Mouse (Mus musculus) intestine, postnatal 0 days (tissue): ENCODE measurements around the gene Unc5cl. TPM values are rescaled to one million over a fixed set of nuclear protein-coding genes. Genes with fewer than 3 reads are reported as not detected.

Experiments used
- ATAC-seq: fragments of 200-750 bp; cut with Nextera tagmentation; 2 replicates; pipeline ENCODE4 v1.8.0; 2017; ENCODE audit warnings: mild to moderate bottlenecking, moderate TSS enrichment, moderate library complexity
- H3K27ac ChIP-seq: fragments of 300-500 bp; sonication (generic); 2 replicates; pipeline ENCODE4 v1.5.1; 2014; ENCODE audit warnings: mild to moderate bottlenecking, low read depth, low read length, moderate library complexity
- H3K27me3 ChIP-seq: fragments of 300-500 bp; sonication (generic); replicated peaks from 2 replicates; pipeline ENCODE4 v1.6.1; 2014; ENCODE audit warnings: low read length, mixed read lengths; ENCODE audit not compliant: control insufficient read depth, insufficient read depth
- H3K36me3 ChIP-seq: fragments of 300-500 bp; sonication (generic); 2 replicates; pipeline ENCODE4 v1.6.1; 2014; ENCODE audit warnings: mild to moderate bottlenecking, moderate library complexity; ENCODE audit not compliant: control insufficient read depth, insufficient read depth
- H3K4me1 ChIP-seq: fragments of 300-500 bp; sonication (generic); replicated peaks from 2 replicates; pipeline ENCODE4 v1.6.1; 2014; ENCODE audit warnings: antibody characterized with exemption, low read length, mixed read lengths; ENCODE audit not compliant: control insufficient read depth, insufficient read depth
- H3K4me2 ChIP-seq: fragments of 300-500 bp; sonication (generic); replicated peaks from 2 replicates; pipeline ENCODE4 v1.6.1; 2014; ENCODE audit warnings: low read depth, mild to moderate bottlenecking, moderate library complexity
- H3K4me3 ChIP-seq: fragments of 300-500 bp; sonication (generic); 2 replicates; pipeline ENCODE4 v1.5.1; 2014; ENCODE audit warnings: low read depth, low read length
- H3K9ac ChIP-seq: fragments of 300-500 bp; sonication (generic); 2 replicates; pipeline ENCODE4 v1.6.1; 2014; ENCODE audit warnings: mild to moderate bottlenecking, low read depth, low read length
- H3K9me3 ChIP-seq: fragments of 300-500 bp; sonication (generic); 2 replicates; pipeline ENCODE4 v1.6.1; 2016; ENCODE audit warnings: mixed run types; ENCODE audit not compliant: control insufficient read depth
- CTCF ChIP-seq: sonication (generic); IDR thresholded peaks from 2 replicates; pipeline ENCODE4 v1.5.1; 2016; ENCODE audit warnings: low read depth, mild to moderate bottlenecking, control low read depth, antibody characterized with exemption, moderate library complexity
- WGBS: fragments of 180-500 bp; shearing (Covaris S2); extraction: QIAGEN DNeasy Blood & Tissue Kit; methylation state at CpG from one replicate; pipeline ENCODE4 v1.1.7; 2014; 5-methylcytosine and 5-hydroxymethylcytosine counted together
- polyA plus RNA-seq: library from polyadenylated mRNA; unstranded; fragments of >200 nt; fragmentation: Nextera tagmentation; extraction: Ambion mirVana; gene quantifications from 2 replicates; pipeline ENCODE4 v1.2.1, GENCODE M21; 2015

Unc5cl gene
- polyA plus RNA-seq, 1 experiment from 2014 or later = 28.4 TPM

- H3K27ac ChIP-seq = peak within 1 kb of the TSS; percentile 15; the same call in 1 of the 2 replicates
Measured at GRCm38 (mm10) chr17:48451353-48451675, 3.4 kb upstream of the Unc5cl start, which contains the start of gene Tspo2. Gene Tspo2, minus strand, starts transcription at chr17:48451522.

DNA sequence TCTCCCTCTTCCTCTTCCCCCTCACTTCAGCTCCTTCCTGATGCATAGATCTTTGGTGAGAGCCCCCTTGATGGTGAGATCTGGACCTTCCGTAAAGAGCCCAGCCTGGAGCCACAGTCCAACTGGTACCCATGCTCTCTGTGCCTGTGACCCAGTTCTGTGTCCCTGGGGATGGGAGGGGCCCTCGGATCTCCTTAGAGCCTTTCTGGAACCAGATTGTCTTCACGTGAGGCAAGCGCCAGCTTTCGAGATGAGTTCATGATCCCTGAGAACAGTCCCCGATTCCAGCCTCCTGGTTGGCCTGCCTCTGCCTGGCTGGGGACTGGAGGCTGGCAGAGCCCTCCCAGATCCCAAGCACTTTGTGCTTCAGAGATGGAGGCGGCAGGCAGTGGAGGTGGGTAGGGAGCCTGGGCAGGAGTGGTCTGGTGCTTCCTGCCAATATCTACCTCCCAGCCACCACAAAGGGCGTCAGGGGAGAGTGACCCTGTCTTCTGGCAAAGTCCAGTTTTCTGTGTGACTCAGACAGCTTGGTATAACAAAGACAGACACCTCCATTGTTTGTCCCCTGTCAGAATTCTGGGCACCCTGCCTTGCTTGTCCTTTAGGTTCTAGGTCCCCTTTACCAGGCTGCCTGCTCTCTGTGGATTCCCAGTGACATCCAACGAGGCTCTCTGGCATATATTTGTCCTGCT, 2.8 kb upstream of the Unc5cl start:
- no peak for ATAC-seq
- Histone ChIP-seq H3K4me2 (no peak overlapping the region), H3K4me1 (no peaks in the 10 kb centered on the region), H3K36me3 (no peaks in the 10 kb centered on the region), H3K9ac (no peak overlapping the region), H3K4me3 (no peak overlapping the region), H3K9me3 (no peaks in the 10 kb centered on the region), H3K27ac (peak overlapping the region; percentile 15; the same call in 1 of the 2 replicates), H3K27me3 (no peaks in the 10 kb centered on the region)
- TF ChIP-seq CTCF = no peak
- 58% methylated on average over 9 of the region's 9 CpGs for WGBS

More at GRCm38 (mm10) chr17:48451353-48451675, 3.4 kb upstream of the Unc5cl start, which contains the start of gene Tspo2:
- Histone ChIP-seq H3K36me3 (no peaks in the 10 kb centered on the region), H3K27me3 (no peaks in the 10 kb centered on the region), H3K4me2 (no peak within 1 kb of the TSS), H3K4me1 (no peaks in the 10 kb centered on the region), H3K9ac (no peak within 1 kb of the TSS), H3K4me3 (no peak within 1 kb of the TSS), H3K9me3 (no peaks in the 10 kb centered on the region)
- no peak for TF ChIP-seq CTCF
- ATAC-seq = no peak
- WGBS = 54% methylated on average over 7 of the region's 7 CpGs

GRCm38 (mm10) chr17:48453489-48453888, 1.2 kb upstream of the Unc5cl start:
- peak; percentile 63 for TF ChIP-seq CTCF
- no peak overlapping the region for H3K27ac ChIP-seq
- H3K27me3 ChIP-seq = no peaks in the 10 kb centered on the region
- no peak overlapping the region for H3K4me2 ChIP-seq
- 68% methylated on average over 7 of the region's 7 CpGs for WGBS
- no peak for ATAC-seq
- H3K9me3 ChIP-seq = no peaks in the 10 kb centered on the region
- H3K4me1 ChIP-seq = no peaks in the 10 kb centered on the region
- no peaks in the 10 kb centered on the region for H3K36me3 ChIP-seq
- no peak overlapping the region for H3K4me3 ChIP-seq
- H3K9ac ChIP-seq = no peak overlapping the region

- no peak for TF ChIP-seq CTCF
- Histone ChIP-seq H3K36me3 (no peaks in the 10 kb centered on the region), H3K4me3 (peak overlapping the region; percentile 45), H3K27me3 (no peaks in the 10 kb centered on the region), H3K4me1 (no peaks in the 10 kb centered on the region), H3K9me3 (no peaks in the 10 kb centered on the region), H3K27ac (peak overlapping the region; percentile 90), H3K4me2 (peak overlapping the region; percentile 67), H3K9ac (peak overlapping the region; percentile 57; the same call in 1 of the 2 replicates)
- no peak for ATAC-seq
- WGBS = 32% methylated on average over 7 of the region's 7 CpGs
Measured at GRCm38 (mm10) chr17:48454190-48454589, 511 bp upstream of the Unc5cl start.

DNA sequence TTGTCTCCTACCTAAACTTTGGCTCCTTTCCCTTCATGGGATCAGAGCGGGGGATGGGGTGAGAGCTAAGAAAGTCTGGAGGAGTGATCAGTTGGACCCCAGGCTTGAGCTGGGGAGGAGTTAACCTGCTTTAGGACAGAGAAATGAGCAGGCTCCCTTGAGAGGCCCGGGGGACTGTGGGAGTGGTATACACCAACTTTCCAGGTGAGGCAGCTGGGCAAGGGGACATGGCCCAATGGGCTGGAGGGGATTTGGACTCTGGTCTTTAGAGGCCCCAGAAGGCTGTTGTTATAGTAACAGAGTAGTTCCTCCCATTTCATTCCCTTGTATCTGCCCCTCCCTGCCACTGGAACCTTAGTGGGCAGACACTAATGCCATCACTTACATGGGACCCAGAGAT, 1.3 kb downstream of the Unc5cl start:
- no peak for TF ChIP-seq CTCF
- Histone ChIP-seq H3K9me3 (no peaks in the 10 kb centered on the region), H3K9ac (0 out of 2 replicates have a peak overlapping the region, but pooled peaks have one; percentile 57), H3K4me2 (peak overlapping the region; percentile 67), H3K27ac (peak overlapping the region; percentile 90), H3K4me1 (no peaks in the 10 kb centered on the region), H3K4me3 (peak overlapping the region; percentile 45), H3K36me3 (peaks cover 16% of the 10 kb centered on the region; the same call in 1 of the 2 replicates), H3K27me3 (no peaks in the 10 kb centered on the region)
- 39% methylated on average over 2 of the region's 2 CpGs for WGBS
- ATAC-seq = peak; percentile 73

DNA sequence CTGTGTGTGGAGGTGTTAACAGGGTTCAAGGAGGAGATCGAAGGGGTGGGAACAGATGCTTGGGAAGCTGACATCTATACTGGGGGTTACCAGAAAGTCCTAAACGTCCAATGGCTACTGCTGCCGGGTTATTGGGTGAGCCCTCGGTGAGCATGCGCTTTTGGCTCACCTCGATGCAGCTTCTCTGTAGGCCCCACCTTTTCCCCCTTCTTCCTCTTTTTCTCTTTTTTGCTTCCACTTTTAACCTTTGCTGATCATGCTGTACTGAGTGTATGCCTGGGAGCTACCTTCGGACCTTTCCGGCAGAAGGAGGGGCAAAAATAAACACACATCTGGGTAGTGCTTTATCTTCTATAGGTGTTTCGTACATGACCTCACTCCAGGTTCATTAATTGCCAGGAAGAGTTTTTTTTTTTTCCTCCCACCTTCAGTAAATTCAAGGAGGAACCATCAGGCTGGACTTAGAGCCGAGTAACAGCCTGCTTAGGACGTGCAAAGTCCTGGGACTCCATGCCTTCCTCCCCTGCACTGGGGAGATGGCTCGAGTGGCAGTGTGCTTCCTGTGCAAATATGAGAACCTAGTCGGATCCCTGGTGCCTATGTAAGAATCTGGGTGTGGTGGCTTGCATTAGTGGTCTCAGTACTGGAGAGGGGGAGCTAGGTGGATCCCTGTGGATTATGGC, 3.4 kb downstream of the Unc5cl start:
- Histone ChIP-seq H3K36me3 (peaks cover 28% of the 10 kb centered on the region), H3K27ac (peak overlapping the region; percentile 90), H3K9ac (0 out of 2 replicates have a peak overlapping the region, but pooled peaks have one; percentile 17), H3K4me2 (peak overlapping the region; percentile 67), H3K4me1 (no peaks in the 10 kb centered on the region), H3K27me3 (no peaks in the 10 kb centered on the region), H3K9me3 (no peaks in the 10 kb centered on the region), H3K4me3 (peak overlapping the region; percentile 12; the same call in 1 of the 2 replicates)
- WGBS = 29% methylated on average over 13 of the region's 13 CpGs
- TF ChIP-seq CTCF = no peak
- peak; percentile 86 for ATAC-seq
